Mouse (Mus musculus) hindbrain, embryonic 13.5 days (tissue): Measurements from ENCODE around the gene Krt8. TPM values are rescaled to one million over a fixed set of nuclear protein-coding genes. Genes with fewer than 3 reads are reported as not detected.

Experiments used
- ATAC-seq: fragments of 200-750 bp; cut with Nextera tagmentation; 2 replicates; pipeline ENCODE4 v1.8.0; 2017; ENCODE audit warnings: moderate TSS enrichment; ENCODE audit not compliant: low FRiP score
- H3K27ac ChIP-seq: fragments of 300-500 bp; sonication (generic); 2 replicates; pipeline ENCODE4 v1.5.1; 2015; ENCODE audit warnings: inconsistent platforms, mild to moderate bottlenecking, moderate library complexity
- H3K27me3 ChIP-seq: fragments of 300-500 bp; sonication (generic); 2 replicates; pipeline ENCODE4 v1.6.1; 2015; ENCODE audit warnings: mild to moderate bottlenecking, inconsistent platforms
- H3K36me3 ChIP-seq: fragments of 300-500 bp; sonication (generic); 2 replicates; pipeline ENCODE4 v1.6.1; 2015; ENCODE audit warnings: mild to moderate bottlenecking, inconsistent platforms
- H3K4me1 ChIP-seq: fragments of 300-500 bp; sonication (generic); replicated peaks from 2 replicates; pipeline ENCODE4 v1.6.1; 2015; ENCODE audit warnings: inconsistent platforms
- H3K4me2 ChIP-seq: fragments of 300-500 bp; sonication (generic); 2 replicates; pipeline ENCODE4 v1.6.1; 2015; ENCODE audit warnings: inconsistent platforms, mild to moderate bottlenecking, moderate library complexity
- H3K4me3 ChIP-seq: fragments of 300-500 bp; sonication (generic); 2 replicates; pipeline ENCODE4 v1.5.1; 2015; ENCODE audit warnings: mild to moderate bottlenecking, inconsistent platforms
- H3K9ac ChIP-seq: fragments of 300-500 bp; sonication (generic); 2 replicates; pipeline ENCODE4 v1.6.1; 2015; ENCODE audit warnings: mild to moderate bottlenecking, inconsistent platforms
- H3K9me3 ChIP-seq: fragments of 300-500 bp; sonication (generic); 2 replicates; pipeline ENCODE4 v1.6.1; 2016; ENCODE audit warnings: inconsistent platforms
- WGBS: fragments of 180-500 bp; shearing (Covaris S2); methylation state at CpG from one replicate; pipeline ENCODE4 v1.1.7; 2015; 5-methylcytosine and 5-hydroxymethylcytosine counted together
- polyA plus RNA-seq: library from polyadenylated mRNA; unstranded; fragments of >200 nt; fragmentation: Nextera tagmentation; extraction: Ambion mirVana; gene quantifications from 2 replicates; pipeline ENCODE4 v1.2.1, GENCODE M21; 2015

Gene Krt8
- polyA plus RNA-seq, 1 experiment from 2014 or later = 6.2 TPM

GRCm38 (mm10) chr15:101983949-101984601, 20.2 kb downstream of the Krt8 start:
- H3K27ac ChIP-seq = peak overlapping the region; percentile 85
- H3K4me1 ChIP-seq = peaks cover 8% of the 10 kb centered on the region; the same call in 1 of the 2 replicates
- H3K9me3 ChIP-seq = no peaks in the 10 kb centered on the region
- H3K4me2 ChIP-seq = peak overlapping the region; percentile 50
- 2% methylated on average over 15 of the region's 15 CpGs for WGBS
- ATAC-seq = peak; percentile 96
- H3K36me3 ChIP-seq = no peaks in the 10 kb centered on the region
- peaks cover 5% of the 10 kb centered on the region for H3K27me3 ChIP-seq
- peak overlapping the region; percentile 49 for H3K9ac ChIP-seq
- H3K4me3 ChIP-seq = peak overlapping the region; percentile 29

GRCm38 (mm10) chr15:101983315-101983948, 20.9 kb downstream of the Krt8 start:
- Histone ChIP-seq H3K9ac (peak overlapping the region; percentile 43), H3K4me1 (peaks cover 8% of the 10 kb centered on the region; the same call in 1 of the 2 replicates), H3K27ac (peak overlapping the region; percentile 85), H3K4me2 (peak overlapping the region; percentile 50), H3K27me3 (0 out of 2 replicates have a peak, but pooled peaks cover 4% of the 10 kb centered on the region), H3K4me3 (peak overlapping the region; percentile 29; the same call in 1 of the 2 replicates), H3K9me3 (no peaks in the 10 kb centered on the region), H3K36me3 (no peaks in the 10 kb centered on the region)
- ATAC-seq = no peak
- WGBS = 82% methylated on average over 13 of the region's 13 CpGs

DNA sequence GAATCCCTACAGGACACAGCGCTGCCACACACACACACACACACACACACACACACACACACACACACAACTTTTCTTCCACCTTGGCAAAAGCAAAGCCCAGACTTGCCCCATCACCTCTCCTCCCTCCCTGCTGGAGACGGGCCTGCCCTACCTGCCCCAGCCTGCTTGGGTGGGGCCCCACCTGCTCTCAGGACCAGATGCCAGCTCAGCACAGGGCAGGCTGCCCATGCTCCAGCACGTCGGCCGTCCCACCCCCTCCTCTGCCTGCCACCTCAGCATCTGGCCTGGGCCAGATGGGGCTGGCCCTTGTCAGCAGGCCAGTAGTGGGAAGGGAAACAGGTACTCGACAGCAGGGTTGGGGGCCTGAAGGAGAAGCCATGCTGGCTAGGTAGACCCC, 23.4 kb downstream of the Krt8 start:
- Histone ChIP-seq H3K4me3 (no peak overlapping the region), H3K36me3 (no peaks in the 10 kb centered on the region), H3K27me3 (0 out of 2 replicates have a peak, but pooled peaks cover 6% of the 10 kb centered on the region), H3K9me3 (no peaks in the 10 kb centered on the region), H3K9ac (0 out of 2 replicates have a peak overlapping the region, but pooled peaks have one; percentile 5), H3K4me1 (peaks cover 19% of the 10 kb centered on the region), H3K27ac (no peak overlapping the region), H3K4me2 (no peak overlapping the region)
- ATAC-seq = no peak
- WGBS = 68% methylated on average over 6 of the region's 6 CpGs

DNA sequence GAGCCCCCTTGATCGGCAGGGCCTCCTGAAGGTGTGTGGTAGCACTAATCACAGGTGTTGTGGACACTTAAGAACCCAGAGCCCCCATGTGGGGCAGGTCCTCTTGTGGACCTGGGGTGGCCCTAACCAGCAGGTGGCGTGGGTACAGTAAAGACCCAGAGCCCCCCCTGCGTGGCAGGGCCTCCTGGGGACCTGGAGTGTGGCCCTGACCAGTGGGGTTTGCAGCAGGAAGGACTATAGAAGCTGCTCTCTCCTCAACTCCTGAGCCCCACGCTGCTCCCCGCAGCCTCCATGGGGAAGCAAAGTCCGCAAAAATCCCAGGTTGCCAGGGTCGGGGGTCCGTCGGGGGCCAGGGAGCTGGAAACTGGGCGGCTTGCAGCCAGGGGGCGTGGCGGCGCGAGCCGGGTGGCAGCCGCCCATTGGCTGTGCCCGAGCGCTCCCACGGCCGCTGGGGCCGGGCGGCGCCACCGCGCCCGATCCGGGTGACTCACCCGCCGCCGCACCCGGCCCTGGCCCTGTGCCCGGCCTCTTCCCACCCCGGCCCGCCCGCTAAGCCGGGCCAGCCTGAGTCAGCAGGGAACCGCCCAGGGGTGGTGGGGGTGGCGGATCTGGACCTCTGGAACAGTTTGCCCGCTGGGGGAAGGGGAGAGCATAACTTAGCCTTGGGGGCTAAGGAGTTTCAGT, 27.1 kb downstream of the Krt8 start:
- ATAC-seq = peak; percentile 80
- Histone ChIP-seq H3K9me3 (no peaks in the 10 kb centered on the region), H3K27ac (no peak overlapping the region)

DNA sequence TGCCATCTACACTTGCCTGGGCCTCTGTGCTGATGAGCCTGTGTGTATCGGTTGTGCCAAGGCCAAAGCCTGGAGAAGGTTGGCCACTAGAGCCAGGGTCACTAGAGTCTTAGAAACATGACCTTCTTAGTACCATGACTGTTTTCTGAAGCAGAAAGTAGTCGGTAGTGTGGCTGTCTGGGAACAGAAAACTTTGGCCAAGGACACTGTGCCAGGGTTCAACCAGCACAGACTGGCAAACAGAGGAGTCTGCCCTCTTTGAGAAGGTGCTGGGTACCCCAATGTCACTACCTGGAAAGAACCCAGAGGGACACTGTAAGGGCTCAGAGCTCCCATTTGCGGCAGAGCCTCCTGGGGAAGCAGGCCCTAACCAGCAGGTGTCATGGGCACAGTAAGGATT, 27.6 kb downstream of the Krt8 start:
- WGBS = 55% methylated on average over 3 of the region's 3 CpGs
- Histone ChIP-seq H3K4me1 (peaks cover 18% of the 10 kb centered on the region), H3K4me2 (peak overlapping the region; percentile 75), H3K27me3 (peaks cover 18% of the 10 kb centered on the region; the same call in 1 of the 2 replicates), H3K4me3 (no peak overlapping the region; the same call in 1 of the 2 replicates), H3K27ac (no peak overlapping the region), H3K9ac (peak overlapping the region; percentile 72), H3K36me3 (no peaks in the 10 kb centered on the region), H3K9me3 (no peaks in the 10 kb centered on the region)
- no peak for ATAC-seq

More for the DNA sequence above, 27.1 kb downstream of the Krt8 start:
- Histone ChIP-seq H3K4me1 (peaks cover 18% of the 10 kb centered on the region), H3K27me3 (peaks cover 14% of the 10 kb centered on the region; the same call in 1 of the 2 replicates), H3K9ac (peak overlapping the region; percentile 72), H3K36me3 (no peaks in the 10 kb centered on the region), H3K4me3 (peak overlapping the region; percentile 43), H3K4me2 (peak overlapping the region; percentile 75)
- WGBS = 5% methylated on average over 20 of the region's 39 CpGs

- Histone ChIP-seq H3K4me2 (no peak overlapping the region), H3K9me3 (no peaks in the 10 kb centered on the region), H3K9ac (no peak overlapping the region), H3K4me1 (peaks cover 18% of the 10 kb centered on the region), H3K4me3 (no peak overlapping the region), H3K27ac (no peak overlapping the region), H3K27me3 (peaks cover 23% of the 10 kb centered on the region; the same call in 1 of the 2 replicates), H3K36me3 (no peaks in the 10 kb centered on the region)
- no peak for ATAC-seq
- WGBS = 70% methylated on average over 5 of the region's 5 CpGs
Observed at GRCm38 (mm10) chr15:101976023-101976422, 28.3 kb downstream of the Krt8 start.

DNA sequence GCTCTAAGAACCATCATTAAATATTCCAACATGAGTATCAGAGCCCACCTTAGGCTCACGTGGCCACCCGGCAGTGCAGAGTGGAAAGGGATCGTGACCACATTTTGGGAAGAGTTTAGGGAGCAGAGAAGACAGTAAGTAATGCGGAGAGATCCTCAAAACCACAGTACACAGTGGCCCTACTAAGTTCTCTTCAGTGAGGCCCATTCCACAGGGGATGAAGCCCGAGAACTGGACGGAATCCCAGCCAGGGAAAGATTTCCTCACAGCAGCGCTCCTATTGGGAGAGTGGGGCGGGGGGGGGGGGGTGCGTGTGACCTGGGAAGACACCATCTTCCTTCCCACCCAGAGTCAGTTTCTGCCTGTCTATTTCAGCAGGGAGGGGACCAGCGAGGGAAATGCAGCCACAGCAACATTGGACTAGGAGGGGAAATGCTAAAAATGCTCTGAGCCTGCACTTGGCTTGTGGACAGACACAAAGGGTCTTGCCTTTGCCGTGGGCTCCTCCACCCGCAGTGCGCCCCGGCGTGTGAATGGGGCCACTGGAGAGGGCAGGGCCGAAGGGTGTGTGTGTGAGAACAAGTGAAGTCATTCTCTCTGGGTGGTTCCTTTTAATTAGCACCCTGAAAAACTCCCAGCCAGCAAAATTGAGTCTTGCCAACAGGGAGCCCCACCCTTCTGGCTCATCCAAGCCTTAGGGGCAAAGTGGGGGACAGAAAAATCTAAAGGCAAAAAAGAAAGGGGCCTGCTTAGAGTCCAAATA, 30.0 kb downstream of the Krt8 start:
- no peaks in the 10 kb centered on the region for H3K36me3 ChIP-seq
- peaks cover 25% of the 10 kb centered on the region; the same call in 1 of the 2 replicates for H3K27me3 ChIP-seq
- no peak for ATAC-seq
- peaks cover 18% of the 10 kb centered on the region for H3K4me1 ChIP-seq
- no peak overlapping the region for H3K4me2 ChIP-seq
- H3K4me3 ChIP-seq = no peak overlapping the region
- no peak overlapping the region for H3K9ac ChIP-seq
- H3K27ac ChIP-seq = no peak overlapping the region
- H3K9me3 ChIP-seq = no peaks in the 10 kb centered on the region
- WGBS = 57% methylated on average over 15 of the region's 16 CpGs

- Histone ChIP-seq H3K36me3 (no peaks in the 10 kb centered on the region), H3K9me3 (no peaks in the 10 kb centered on the region), H3K27ac (no peak overlapping the region), H3K27me3 (peaks cover 25% of the 10 kb centered on the region; the same call in 1 of the 2 replicates), H3K4me1 (peaks cover 18% of the 10 kb centered on the region), H3K9ac (no peak overlapping the region), H3K4me2 (no peak overlapping the region), H3K4me3 (no peak overlapping the region)
- peak; percentile 58 for ATAC-seq
- 10% methylated on average over 15 of the region's 15 CpGs for WGBS
Observed at GRCm38 (mm10) chr15:101973414-101974077, 30.7 kb downstream of the Krt8 start.

GRCm38 (mm10) chr15:101970536-101970935, 33.7 kb downstream of the Krt8 start:
- Histone ChIP-seq H3K27me3 (peaks cover 17% of the 10 kb centered on the region; the same call in 1 of the 2 replicates), H3K4me3 (no peak overlapping the region), H3K36me3 (no peaks in the 10 kb centered on the region), H3K4me1 (peaks cover 4% of the 10 kb centered on the region), H3K9ac (no peak overlapping the region), H3K4me2 (no peak overlapping the region), H3K27ac (no peak overlapping the region), H3K9me3 (no peaks in the 10 kb centered on the region)
- ATAC-seq = no peak
- 11% methylated on average over 3 of the region's 6 CpGs for WGBS

DNA sequence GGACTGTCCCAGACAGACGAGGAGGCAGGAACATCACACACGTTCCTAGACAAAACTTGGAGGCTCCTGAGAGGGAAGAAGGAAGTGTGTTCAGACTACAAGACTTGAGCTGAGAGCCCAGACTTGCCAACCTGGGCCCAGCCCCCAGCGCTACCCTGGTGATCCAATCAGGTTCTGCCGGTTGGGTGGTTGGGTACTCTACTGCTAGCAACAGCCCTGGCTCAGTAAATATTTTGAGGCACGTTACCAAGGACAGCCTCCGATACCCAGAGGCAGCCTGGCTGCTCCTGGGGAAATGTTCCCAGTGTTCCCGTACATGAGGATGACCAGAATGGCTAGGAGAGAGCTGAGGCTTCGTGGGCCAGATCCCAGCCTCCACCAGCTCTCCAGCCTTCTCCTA, 37.5 kb downstream of the Krt8 start:
- no peaks in the 10 kb centered on the region for H3K4me1 ChIP-seq
- 88% methylated on average over 8 of the region's 8 CpGs for WGBS

GRCm38 (mm10) chr15:101958891-101959290, 45.4 kb downstream of the Krt8 start:
- Histone ChIP-seq H3K9ac (no peak overlapping the region), H3K36me3 (no peaks in the 10 kb centered on the region), H3K27me3 (no peaks in the 10 kb centered on the region), H3K27ac (no peak overlapping the region), H3K4me3 (no peak overlapping the region), H3K4me1 (no peaks in the 10 kb centered on the region), H3K4me2 (no peak overlapping the region), H3K9me3 (no peaks in the 10 kb centered on the region)
- no peak for ATAC-seq
- 87% methylated on average over 3 of the region's 3 CpGs for WGBS

More for the DNA sequence above, 37.5 kb downstream of the Krt8 start:
- Histone ChIP-seq H3K9ac (no peak overlapping the region), H3K36me3 (no peaks in the 10 kb centered on the region), H3K4me3 (no peak overlapping the region), H3K4me2 (no peak overlapping the region), H3K27ac (no peak overlapping the region), H3K9me3 (no peaks in the 10 kb centered on the region), H3K27me3 (0 out of 2 replicates have a peak, but pooled peaks cover 9% of the 10 kb centered on the region)
- no peak for ATAC-seq
